Mouse (Mus musculus) myocyte (in vitro differentiated cells): Measurements from ENCODE around the gene Caskin1. TPM values are rescaled to one million over a fixed set of nuclear protein-coding genes. Genes with fewer than 3 reads are reported as not detected.
A peak's percentile ranks its signal among the peaks of the same experiment; 100 is the strongest.

Source experiments
- H3K27me3 ChIP-seq: one replicate; pipeline ENCODE4 v1.6.1; 2011; ENCODE audit not compliant: control insufficient read depth, insufficient read depth, insufficient read length
- H3K36me3 ChIP-seq: one replicate; pipeline ENCODE4 v1.6.1; 2011; ENCODE audit not compliant: control insufficient read depth, insufficient read depth
- H3K4me2 ChIP-seq: one replicate; pipeline ENCODE4 v1.6.1; 2011; ENCODE audit warnings: low read depth, control low read depth
- H3K4me3 ChIP-seq: one replicate; pipeline ENCODE4 v1.5.1; 2011; ENCODE audit warnings: mild to moderate bottlenecking, control low read depth, moderate library complexity
- H3K79me2 ChIP-seq: one replicate; pipeline ENCODE4 v1.6.1; 2011; ENCODE audit not compliant: control insufficient read depth, insufficient read depth
- H3ac ChIP-seq: one replicate; pipeline ENCODE4 v1.6.1; 2011; ENCODE audit not compliant: control insufficient read depth, insufficient read length
- CEBPB ChIP-seq: IDR thresholded peaks from 2 replicates; pipeline ENCODE4 v1.6.1; 2011; ENCODE audit warnings: mild to moderate bottlenecking, moderate library complexity; ENCODE audit not compliant: poor library complexity, insufficient read depth, severe bottlenecking
- E2F4 ChIP-seq: IDR thresholded peaks from one replicate; pipeline ENCODE4 v1.6.1; 2011; ENCODE audit warnings: mild to moderate bottlenecking, control low read depth, moderate library complexity; ENCODE audit not compliant: insufficient read depth
- MAX ChIP-seq: IDR thresholded peaks from one replicate; pipeline ENCODE4 v1.6.1; 2011; ENCODE audit warnings: low read depth, mild to moderate bottlenecking, control low read depth
- MYOD1 ChIP-seq, 3 experiments: IDR thresholded peaks; one replicate each; pipeline ENCODE4 v1.6.1; 2011; ENCODE audit warnings: control low read depth in 2 of 3, low read depth in 2 of 3, mild to moderate bottlenecking in 2 of 3, moderate library complexity in 1 of 3; ENCODE audit not compliant: insufficient read length in 2 of 3, control insufficient read depth in 1 of 3
- MYOG ChIP-seq, 3 experiments: IDR thresholded peaks; one replicate each; pipeline ENCODE4 v1.6.1; 2011; ENCODE audit warnings: control low read depth in 2 of 3, low read depth in 2 of 3, mild to moderate bottlenecking in 2 of 3; ENCODE audit not compliant: insufficient read length in 2 of 3, control insufficient read depth in 1 of 3, insufficient read depth in 1 of 3
- POLR2A ChIP-seq: IDR thresholded peaks from one replicate; pipeline ENCODE4 v1.6.1; 2011; ENCODE audit warnings: low read depth, mild to moderate bottlenecking, control low read depth, moderate library complexity; ENCODE audit not compliant: insufficient read length
- POLR2AphosphoS2 ChIP-seq: IDR thresholded peaks from one replicate; pipeline ENCODE4 v1.6.1; 2011; ENCODE audit warnings: low read depth, control low read depth; ENCODE audit not compliant: insufficient read length
- REST ChIP-seq: IDR thresholded peaks from one replicate; pipeline ENCODE4 v1.6.1; 2011; ENCODE audit warnings: mild to moderate bottlenecking, control low read depth, moderate library complexity; ENCODE audit not compliant: insufficient read depth, insufficient read length
- SRF ChIP-seq: IDR thresholded peaks from one replicate; pipeline ENCODE4 v1.6.1; 2011; ENCODE audit warnings: low read depth; ENCODE audit not compliant: control insufficient read depth, insufficient read length
- TCF12 ChIP-seq: IDR thresholded peaks from one replicate; pipeline ENCODE4 v1.6.1; 2011; ENCODE audit warnings: mild to moderate bottlenecking, control low read depth; ENCODE audit not compliant: poor library complexity, insufficient read depth, severe bottlenecking
- TCF3 ChIP-seq: IDR thresholded peaks from one replicate; pipeline ENCODE4 v1.6.1; 2011; ENCODE audit warnings: low read depth, control low read depth; ENCODE audit not compliant: insufficient read length
- USF1 ChIP-seq: IDR thresholded peaks from one replicate; pipeline ENCODE4 v1.6.1; 2011; ENCODE audit warnings: low read depth, mild to moderate bottlenecking, control low read depth, moderate library complexity
- polyA plus RNA-seq: library from polyadenylated mRNA; unstranded; fragments of >200 nt; fragmentation: generic; extraction: Trizol; gene quantifications from one replicate; pipeline ENCODE4 v1.2.1, GENCODE M21; 2012; ENCODE audit warnings: missing spikeins

Gene Caskin1
- polyA plus RNA-seq, 1 experiment: 0.16 TPM

GRCm38 (mm10) chr17:24495443-24495842 is 7.0 kb downstream of the Caskin1 start:
- Histone ChIP-seq H3K27me3 (peaks cover 35% of the 10 kb centered on the region), H3K36me3 (no peaks in the 10 kb centered on the region), H3ac (no peak overlapping the region), H3K79me2 (no peaks in the 10 kb centered on the region), H3K4me2 (no peak overlapping the region), H3K4me3 (no peak overlapping the region)
- TF ChIP-seq USF1 (no peak), POLR2AphosphoS2 (no peak), TCF12 (no peak), E2F4 (no peak), CEBPB (no peak), REST (no peak), SRF (no peak), POLR2A (no peak), MYOD1 (IDR thresholded peaks at IDR 0.05; ENCODE audit: control insufficient read depth in 1 of 3, insufficient read length in 2 of 3, low read depth in 2 of 3) (no peak), TCF3 (no peak), MYOG (IDR thresholded peaks at IDR 0.05; ENCODE audit: control insufficient read depth in 1 of 3, insufficient read depth in 1 of 3, insufficient read length in 2 of 3, low read depth in 2 of 3) (no peak), MAX (no peak)

- TF ChIP-seq POLR2A: no peak
- no peak for TF ChIP-seq E2F4
- TF ChIP-seq TCF3: no peak
- TF ChIP-seq REST: no peak
- no peak for TF ChIP-seq SRF
- no peak for TF ChIP-seq CEBPB
- TF ChIP-seq MYOG (IDR thresholded peaks at IDR 0.05; ENCODE audit: control insufficient read depth in 1 of 3, insufficient read depth in 1 of 3, insufficient read length in 2 of 3, low read depth in 2 of 3): no peak
- TF ChIP-seq TCF12: no peak
- no peak for TF ChIP-seq MAX
- TF ChIP-seq USF1: no peak
- TF ChIP-seq POLR2AphosphoS2: no peak
- Histone ChIP-seq H3K79me2 (no peaks in the 10 kb centered on the region), H3K27me3 (peaks cover 41% of the 10 kb centered on the region), H3K36me3 (no peaks in the 10 kb centered on the region), H3ac (peak overlapping the region; percentile 19), H3K4me3 (no peak overlapping the region), H3K4me2 (no peak overlapping the region)
Measured at GRCm38 (mm10) chr17:24496026-24496425, 7.6 kb downstream of the Caskin1 start.

- Histone ChIP-seq H3K27me3 (peaks cover 27% of the 10 kb centered on the region), H3K4me2 (no peak overlapping the region), H3K36me3 (no peaks in the 10 kb centered on the region)
Measured at GRCm38 (mm10) chr17:24502208-24502607, 13.8 kb downstream of the Caskin1 start.

GRCm38 (mm10) chr17:24504085-24504484 is 15.7 kb downstream of the Caskin1 start:
- Histone ChIP-seq H3K79me2 (no peaks in the 10 kb centered on the region), H3K27me3 (peaks cover 16% of the 10 kb centered on the region), H3K36me3 (no peaks in the 10 kb centered on the region), H3K4me2 (no peak overlapping the region), H3ac (no peak overlapping the region), H3K4me3 (no peak overlapping the region)
- peak in 2 of 3 experiments; percentile 43 to 70 for TF ChIP-seq MYOD1 (IDR thresholded peaks at IDR 0.05; ENCODE audit: control insufficient read depth in 1 of 3, insufficient read length in 2 of 3, low read depth in 2 of 3)
- TF ChIP-seq TCF12: no peak
- TF ChIP-seq MYOG (IDR thresholded peaks at IDR 0.05; ENCODE audit: control insufficient read depth in 1 of 3, insufficient read depth in 1 of 3, insufficient read length in 2 of 3, low read depth in 2 of 3): peak in 2 of 3 experiments; percentile 40 to 55

More at GRCm38 (mm10) chr17:24502208-24502607, 13.8 kb downstream of the Caskin1 start:
- Histone ChIP-seq H3ac (no peak overlapping the region), H3K4me3 (no peak overlapping the region), H3K79me2 (no peaks in the 10 kb centered on the region)
- TF ChIP-seq POLR2A (no peak), CEBPB (no peak), POLR2AphosphoS2 (no peak), SRF (no peak)

GRCm38 (mm10) chr17:24505286-24505955 is 17.0 kb downstream of the Caskin1 start:
- no peak overlapping the region for H3K4me3 ChIP-seq
- H3K79me2 ChIP-seq: no peaks in the 10 kb centered on the region
- no peak overlapping the region for H3K4me2 ChIP-seq
- no peak overlapping the region for H3ac ChIP-seq
- H3K27me3 ChIP-seq: peaks cover 6% of the 10 kb centered on the region
- no peaks in the 10 kb centered on the region for H3K36me3 ChIP-seq
- TF ChIP-seq MAX: no peak
- no peak for TF ChIP-seq MYOD1 (IDR thresholded peaks at IDR 0.05; ENCODE audit: control insufficient read depth in 1 of 3, insufficient read length in 2 of 3, low read depth in 2 of 3)
- TF ChIP-seq MYOG (IDR thresholded peaks at IDR 0.05; ENCODE audit: control insufficient read depth in 1 of 3, insufficient read depth in 1 of 3, insufficient read length in 2 of 3, low read depth in 2 of 3): no peak
- no peak for TF ChIP-seq REST
- TF ChIP-seq USF1: no peak
- peak; percentile 6 for TF ChIP-seq POLR2AphosphoS2
